Mouse (Mus musculus): ENCODE results near the gene Asic2. TPM values are rescaled to one million over a fixed set of nuclear protein-coding genes. Genes with fewer than 3 reads are reported as not detected.
A peak's percentile ranks its signal among the peaks of the same experiment; 100 is the strongest.

Asic2 gene
- total and polyA plus RNA-seq, 2 experiments, result under 0.01 TPM; not detected in 1

DNA sequence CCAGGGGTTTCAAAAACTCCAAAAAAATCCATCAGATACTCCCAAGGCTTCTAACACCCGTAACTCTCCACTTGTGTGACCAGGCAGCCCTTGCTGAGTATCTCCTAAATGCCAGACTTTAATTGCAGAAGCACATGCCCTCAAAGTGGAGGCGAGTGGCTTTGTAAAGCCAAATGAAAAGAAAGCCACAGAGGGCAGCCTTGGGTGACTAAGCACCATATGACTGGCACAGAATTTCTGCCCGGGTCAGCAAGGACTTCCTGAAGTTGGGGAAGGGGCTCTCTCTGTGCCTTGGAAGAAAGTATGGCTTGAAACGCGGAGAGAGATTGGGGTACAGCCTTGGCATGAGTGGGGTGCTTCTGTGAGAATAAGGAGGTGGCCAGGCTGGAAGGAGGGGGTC lies 28.8 kb upstream of the Asic2 start:
- no peak for DNase-seq (ENCODE audit: extremely low read depth, low read depth, low spot score)
- H3K27ac ChIP-seq (replicated peaks; ENCODE audit: insufficient read depth, low read depth, low read length), result no peak overlapping the region
- H3K79me2 ChIP-seq (ENCODE audit: control insufficient read depth, insufficient read depth, low read length), result no peaks in the 10 kb centered on the region
- 86% methylated on average over 5 of the region's 5 CpGs for WGBS
- H3K4me1 ChIP-seq (ENCODE audit: control insufficient read depth, insufficient read depth, low read length), result no peaks in the 10 kb centered on the region
- no peak overlapping the region for H3K4me3 ChIP-seq (ENCODE audit: insufficient read depth, low read depth, low read length)
- no peak overlapping the region for H3K9ac ChIP-seq (ENCODE audit: low read depth, low read length)
- no peaks in the 10 kb centered on the region for H3K36me3 ChIP-seq (ENCODE audit: control insufficient read depth, insufficient read depth, low read length)
- no peaks in the 10 kb centered on the region for H3K27me3 ChIP-seq (ENCODE audit: control insufficient read depth, insufficient read depth, low read length)
- TF ChIP-seq CTCF (IDR thresholded peaks at IDR 0.05; ENCODE audit: low read depth, low read length) (no peak), POLR2A (IDR thresholded peaks at IDR 0.05; ENCODE audit: extremely low read depth, insufficient read depth, low read length) (no peak)

DNA sequence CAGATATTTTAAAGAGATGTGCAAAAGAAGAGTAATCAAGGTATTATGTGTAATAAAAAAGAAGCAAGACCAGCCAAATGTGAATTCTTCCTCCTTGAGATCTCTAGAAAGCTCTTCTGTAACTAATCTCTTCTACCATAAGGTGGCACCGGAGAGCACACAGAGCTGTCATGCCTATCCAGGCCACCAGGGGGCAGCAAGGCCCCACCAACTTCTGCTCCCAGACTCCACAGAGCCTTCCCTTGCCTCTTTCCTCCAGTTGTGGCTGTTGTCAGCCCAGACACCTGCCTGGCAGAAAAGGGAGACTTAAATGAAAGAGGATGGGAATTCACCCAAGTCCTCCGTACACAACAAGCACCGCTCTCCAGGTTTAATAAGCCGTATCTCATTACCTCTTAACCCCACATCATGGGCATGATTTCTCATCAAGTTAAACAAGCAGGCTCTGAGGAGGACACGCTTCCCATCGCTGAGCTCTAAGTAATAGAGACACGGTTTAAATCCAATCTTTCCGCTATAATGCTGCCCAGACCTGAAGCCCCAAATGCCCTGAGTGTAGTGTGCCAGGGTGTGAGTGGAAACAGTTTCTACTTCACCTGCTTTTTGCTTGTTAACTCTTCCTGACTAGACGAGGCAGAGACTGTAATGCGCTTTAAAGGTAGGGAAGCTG lies 28.1 kb upstream of the Asic2 start:
- 70% methylated on average over 10 of the region's 10 CpGs for WGBS
- TF ChIP-seq POLR2A (IDR thresholded peaks at IDR 0.05; ENCODE audit: extremely low read depth, insufficient read depth, low read length) (no peak), CTCF (IDR thresholded peaks at IDR 0.05; ENCODE audit: low read depth, low read length) (peak; percentile 100)
- Histone ChIP-seq H3K36me3 (ENCODE audit: control insufficient read depth, insufficient read depth, low read length) (no peaks in the 10 kb centered on the region), H3K79me2 (ENCODE audit: control insufficient read depth, insufficient read depth, low read length) (no peaks in the 10 kb centered on the region), H3K4me1 (ENCODE audit: control insufficient read depth, insufficient read depth, low read length) (no peaks in the 10 kb centered on the region), H3K4me3 (ENCODE audit: insufficient read depth, low read depth, low read length) (no peak overlapping the region), H3K27me3 (ENCODE audit: control insufficient read depth, insufficient read depth, low read length) (no peaks in the 10 kb centered on the region), H3K27ac (replicated peaks; ENCODE audit: insufficient read depth, low read depth, low read length) (no peak overlapping the region), H3K9ac (ENCODE audit: low read depth, low read length) (no peak overlapping the region)
- peak; percentile 39 for DNase-seq (ENCODE audit: extremely low read depth, low read depth, low spot score)

DNA sequence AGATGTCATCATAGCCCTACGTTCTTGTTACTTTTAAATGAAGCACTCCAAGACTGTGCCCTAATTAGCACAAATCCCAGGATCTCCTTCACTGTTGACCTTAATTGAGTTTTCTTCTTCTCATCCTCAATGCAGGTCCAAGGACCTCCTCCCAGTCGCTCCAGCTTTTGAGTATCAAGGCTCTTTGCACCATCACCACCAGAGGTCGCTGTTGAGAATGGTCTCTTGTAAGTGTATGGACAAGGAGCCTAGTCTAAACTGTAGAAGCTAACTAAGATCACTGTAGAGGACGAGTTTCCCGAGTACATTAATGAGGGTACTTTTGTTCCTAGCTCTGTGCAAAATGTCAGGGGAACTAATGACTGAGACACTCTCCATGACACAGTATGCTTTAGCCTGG lies 14.9 kb upstream of the Asic2 start:
- peak; percentile 59 for DNase-seq (ENCODE audit: extremely low read depth, low read depth, low spot score)

DNA sequence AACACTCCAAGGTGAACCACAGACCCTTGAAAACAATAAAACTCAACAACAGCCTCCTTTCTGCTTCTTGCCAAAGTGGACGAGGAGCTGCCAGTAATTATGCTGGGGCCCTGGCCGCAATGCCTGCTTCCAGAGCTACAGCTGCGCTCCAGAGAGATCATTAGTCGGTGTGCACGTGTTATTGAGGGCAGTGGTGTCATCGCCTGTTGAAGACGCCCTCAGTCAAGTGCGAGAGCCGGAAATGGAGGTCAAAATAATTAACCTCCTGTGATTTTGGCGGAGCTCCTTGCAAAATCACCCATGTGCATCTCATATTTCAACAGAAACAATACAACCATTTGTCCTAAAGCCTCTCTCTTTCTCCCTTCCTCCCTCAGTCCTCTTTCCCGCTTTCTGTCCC lies 13.9 kb upstream of the Asic2 start:
- no peak overlapping the region for H3K9ac ChIP-seq (ENCODE audit: low read depth, low read length)
- no peaks in the 10 kb centered on the region for H3K79me2 ChIP-seq (ENCODE audit: control insufficient read depth, insufficient read depth, low read length)
- H3K27ac ChIP-seq (replicated peaks; ENCODE audit: insufficient read depth, low read depth, low read length), result no peak overlapping the region
- no peaks in the 10 kb centered on the region for H3K4me1 ChIP-seq (ENCODE audit: control insufficient read depth, insufficient read depth, low read length)
- 69% methylated on average over 11 of the region's 11 CpGs for WGBS
- no peak for DNase-seq (ENCODE audit: extremely low read depth, low read depth, low spot score)
- peaks cover 2% of the 10 kb centered on the region; the same call in 1 of the 2 replicates for H3K27me3 ChIP-seq (ENCODE audit: control insufficient read depth, insufficient read depth, low read length)
- H3K4me3 ChIP-seq (ENCODE audit: insufficient read depth, low read depth, low read length), result no peak overlapping the region
- TF ChIP-seq POLR2A (IDR thresholded peaks at IDR 0.05; ENCODE audit: extremely low read depth, insufficient read depth, low read length), result no peak
- TF ChIP-seq CTCF (IDR thresholded peaks at IDR 0.05; ENCODE audit: low read depth, low read length), result no peak
- no peaks in the 10 kb centered on the region for H3K36me3 ChIP-seq (ENCODE audit: control insufficient read depth, insufficient read depth, low read length)

More for the DNA sequence above, 14.9 kb upstream of the Asic2 start:
- 30% methylated on average over 5 of the region's 5 CpGs for WGBS
- no peaks in the 10 kb centered on the region for H3K36me3 ChIP-seq (ENCODE audit: control insufficient read depth, insufficient read depth, low read length)
- H3K9ac ChIP-seq (ENCODE audit: low read depth, low read length), result no peak overlapping the region
- no peaks in the 10 kb centered on the region for H3K4me1 ChIP-seq (ENCODE audit: control insufficient read depth, insufficient read depth, low read length)
- no peak overlapping the region for H3K4me3 ChIP-seq (ENCODE audit: insufficient read depth, low read depth, low read length)
- H3K79me2 ChIP-seq (ENCODE audit: control insufficient read depth, insufficient read depth, low read length), result no peaks in the 10 kb centered on the region
- TF ChIP-seq CTCF (IDR thresholded peaks at IDR 0.05; ENCODE audit: low read depth, low read length) (peak; percentile 58), POLR2A (IDR thresholded peaks at IDR 0.05; ENCODE audit: extremely low read depth, insufficient read depth, low read length) (no peak)
- H3K27me3 ChIP-seq (ENCODE audit: control insufficient read depth, insufficient read depth, low read length), result no peaks in the 10 kb centered on the region
- H3K27ac ChIP-seq (replicated peaks; ENCODE audit: insufficient read depth, low read depth, low read length), result no peak overlapping the region

DNA sequence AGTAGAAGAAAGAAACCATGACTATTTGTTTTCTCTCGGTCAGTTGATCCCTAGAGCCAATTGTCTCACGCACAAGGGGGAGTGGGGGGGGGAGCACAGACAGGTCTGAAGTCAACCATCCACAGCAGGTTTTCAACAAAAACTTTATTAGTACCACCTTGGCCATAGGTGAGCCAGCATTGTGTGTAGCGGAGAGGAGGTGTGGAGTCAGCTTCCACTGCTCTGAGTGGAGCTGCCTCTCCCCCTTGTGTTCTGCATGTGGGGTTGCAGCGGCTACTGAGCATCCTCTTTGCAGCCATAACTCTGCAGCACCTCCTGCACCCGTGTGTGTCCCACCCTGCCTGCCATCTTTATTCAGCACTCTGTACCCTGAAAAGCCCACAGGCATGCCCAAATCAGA lies 6.3 kb upstream of the Asic2 start:
- Histone ChIP-seq H3K9ac (ENCODE audit: low read depth, low read length) (no peak overlapping the region), H3K27ac (replicated peaks; ENCODE audit: insufficient read depth, low read depth, low read length) (no peak overlapping the region), H3K4me1 (ENCODE audit: control insufficient read depth, insufficient read depth, low read length) (no peaks in the 10 kb centered on the region), H3K36me3 (ENCODE audit: control insufficient read depth, insufficient read depth, low read length) (no peaks in the 10 kb centered on the region), H3K27me3 (ENCODE audit: control insufficient read depth, insufficient read depth, low read length) (peaks cover 5% of the 10 kb centered on the region; the same call in 1 of the 2 replicates), H3K79me2 (ENCODE audit: control insufficient read depth, insufficient read depth, low read length) (no peaks in the 10 kb centered on the region), H3K4me3 (ENCODE audit: insufficient read depth, low read depth, low read length) (no peak overlapping the region)
- 26% methylated on average over 5 of the region's 5 CpGs for WGBS
- no peak for TF ChIP-seq CTCF (IDR thresholded peaks at IDR 0.05; ENCODE audit: low read depth, low read length)
- no peak for TF ChIP-seq POLR2A (IDR thresholded peaks at IDR 0.05; ENCODE audit: extremely low read depth, insufficient read depth, low read length)
- DNase-seq (ENCODE audit: extremely low read depth, low read depth, low spot score), result no peak

DNA sequence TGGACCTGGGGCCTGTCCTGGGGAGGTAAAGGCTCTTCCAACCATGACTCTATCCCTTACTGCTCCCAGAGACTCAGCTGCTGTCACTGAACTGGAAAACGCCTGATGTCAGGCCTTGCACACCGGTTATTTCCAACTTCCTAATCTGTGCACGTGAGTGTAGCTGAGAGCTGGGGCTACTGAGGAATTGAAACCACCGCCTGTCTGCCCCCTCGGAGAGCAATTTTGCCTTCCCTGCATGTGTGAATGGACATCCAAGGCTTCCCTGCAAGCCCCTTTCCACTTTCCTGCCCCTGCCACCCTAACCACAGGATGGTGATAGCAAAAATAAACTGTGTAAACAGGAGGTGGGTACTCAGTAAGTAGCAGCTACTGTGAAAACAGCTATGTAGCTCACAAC lies 5.4 kb upstream of the Asic2 start:
- TF ChIP-seq CTCF (IDR thresholded peaks at IDR 0.05; ENCODE audit: low read depth, low read length) (no peak), POLR2A (IDR thresholded peaks at IDR 0.05; ENCODE audit: extremely low read depth, insufficient read depth, low read length) (no peak)
- Histone ChIP-seq H3K27ac (replicated peaks; ENCODE audit: insufficient read depth, low read depth, low read length) (no peak overlapping the region), H3K4me3 (ENCODE audit: insufficient read depth, low read depth, low read length) (no peak overlapping the region), H3K27me3 (ENCODE audit: control insufficient read depth, insufficient read depth, low read length) (peaks cover 7% of the 10 kb centered on the region; the same call in 1 of the 2 replicates), H3K79me2 (ENCODE audit: control insufficient read depth, insufficient read depth, low read length) (no peaks in the 10 kb centered on the region), H3K9ac (ENCODE audit: low read depth, low read length) (no peak overlapping the region), H3K36me3 (ENCODE audit: control insufficient read depth, insufficient read depth, low read length) (no peaks in the 10 kb centered on the region), H3K4me1 (ENCODE audit: control insufficient read depth, insufficient read depth, low read length) (no peaks in the 10 kb centered on the region)
- no peak for DNase-seq (ENCODE audit: extremely low read depth, low read depth, low spot score)
- 61% methylated on average over 5 of the region's 5 CpGs for WGBS

Data from liver, adult 2 months (tissue).